Mouse (Mus musculus): Measurements from ENCODE around the gene Elp6.
A peak's percentile ranks its signal among the peaks of the same experiment; 100 is the strongest.
"Not testable (repeated sequence)": the region's sequence is repeated elsewhere in the genome, so short reads cannot be mapped to it uniquely, and the experiment has no call there.

The Elp6 gene

GRCm38 (mm10) chr9:110320769-110321168, 15.8 kb downstream of the Elp6 start:
- DNase-seq = no peak

GRCm38 (mm10) chr9:110322972-110323371, 18.0 kb downstream of the Elp6 start:
- DNase-seq = no peak

- no peak for DNase-seq
Observed at GRCm38 (mm10) chr9:110324181-110324580, 19.2 kb downstream of the Elp6 start.

- no peak for DNase-seq
Observed at GRCm38 (mm10) chr9:110328178-110328577, 23.2 kb downstream of the Elp6 start.

- no peak for DNase-seq
Observed at GRCm38 (mm10) chr9:110328946-110329630, 24.1 kb downstream of the Elp6 start.

- no peak for DNase-seq
Observed at GRCm38 (mm10) chr9:110329655-110330054, 24.7 kb downstream of the Elp6 start.

GRCm38 (mm10) chr9:110330341-110330740, 25.4 kb downstream of the Elp6 start:
- DNase-seq = no peak

GRCm38 (mm10) chr9:110330913-110331312, 25.9 kb downstream of the Elp6 start:
- not testable (repeated sequence) for DNase-seq

GRCm38 (mm10) chr9:110333135-110333895, 28.3 kb downstream of the Elp6 start, which contains the start of gene Scap:
TSS of gene Scap (plus strand) at chr9:110333288.
- peak; percentile 94 for DNase-seq

- DNase-seq = no peak
Observed at GRCm38 (mm10) chr9:110333896-110334259, 28.9 kb downstream of the Elp6 start.

GRCm38 (mm10) chr9:110334849-110335248, 29.9 kb downstream of the Elp6 start:
- no peak for DNase-seq

- DNase-seq = no peak
Observed at GRCm38 (mm10) chr9:110340037-110340750, 35.2 kb downstream of the Elp6 start.

GRCm38 (mm10) chr9:110342008-110342407, 37.0 kb downstream of the Elp6 start:
- no peak for DNase-seq

- DNase-seq = no peak
Observed at GRCm38 (mm10) chr9:110343805-110344204, 38.8 kb downstream of the Elp6 start.

GRCm38 (mm10) chr9:110345057-110345739, 40.2 kb downstream of the Elp6 start:
- no peak for DNase-seq

GRCm38 (mm10) chr9:110348899-110349298, 43.9 kb downstream of the Elp6 start:
- no peak for DNase-seq

GRCm38 (mm10) chr9:110350188-110350587, 45.2 kb downstream of the Elp6 start:
- no peak for DNase-seq

GRCm38 (mm10) chr9:110350612-110351011, 45.6 kb downstream of the Elp6 start:
- no peak for DNase-seq

GRCm38 (mm10) chr9:110351350-110351749, 46.4 kb downstream of the Elp6 start:
- DNase-seq = no peak

GRCm38 (mm10) chr9:110351932-110352632, 47.1 kb downstream of the Elp6 start:
- peak; percentile 56 for DNase-seq

- no peak for DNase-seq
Observed at GRCm38 (mm10) chr9:110358341-110358740, 53.4 kb downstream of the Elp6 start.

- no peak for DNase-seq
Observed at GRCm38 (mm10) chr9:110361299-110361698, 56.3 kb downstream of the Elp6 start.

All from layer of hippocampus, adult 9-11 months (tissue).